Mouse (Mus musculus) brown adipose tissue, adult 24 weeks (tissue): Measurements from ENCODE around the gene Cnot8. TPM values are rescaled to one million over a fixed set of nuclear protein-coding genes. Genes with fewer than 3 reads are reported as not detected.

Experiments used
- polyA plus RNA-seq: library from polyadenylated mRNA; stranded (reverse); fragments of >200 nt; gene quantifications from 2 replicates; pipeline ENCODE4 v1.2.4, GENCODE M21; 2012; ENCODE audit not compliant: missing spikeins, insufficient read depth, insufficient read length

The Cnot8 gene
- polyA plus RNA-seq, 1 experiment, result 42.1 TPM

Other genes starting within 250 kb of the Cnot8 start
- gene Larp1, start 95.1 kb upstream of the Cnot8 start, polyA plus RNA-seq, result 14.1 and 21.8 TPM in 2 replicates
- not detected in 2 replicates for gene Gm12248, start 11.0 kb upstream of the Cnot8 start, polyA plus RNA-seq
- gene Gemin5, start 64.4 kb downstream of the Cnot8 start, polyA plus RNA-seq, result 3.3 and 3.4 TPM in 2 replicates
- gene Mrpl22, start 67.5 kb downstream of the Cnot8 start, polyA plus RNA-seq, result 69.5 and 84.9 TPM in 2 replicates
- 10.2 and 13.9 TPM in 2 replicates for gene Igtp, start 95.4 kb downstream of the Cnot8 start, polyA plus RNA-seq
- gene Irgm2, start 95.5 kb downstream of the Cnot8 start, polyA plus RNA-seq, result 7.5 and 7.9 TPM in 2 replicates
- gene 4930438A08Rik, start 170.6 kb downstream of the Cnot8 start, polyA plus RNA-seq, result not detected in 2 replicates
- 2.0 and 2.6 TPM in 2 replicates for gene Zfp692, start 202.9 kb downstream of the Cnot8 start, polyA plus RNA-seq
- 54.9 and 75.8 TPM in 2 replicates for gene Zfp672, start 226.2 kb downstream of the Cnot8 start, polyA plus RNA-seq
- gene Sh3bp5l, start 226.6 kb downstream of the Cnot8 start, polyA plus RNA-seq, result 19.5 and 20.6 TPM in 2 replicates